Mouse (Mus musculus) natural killer cell, adult 2 months (primary cell): ENCODE results near the gene Sult1c2.
"Not testable (repeated sequence)": the region's sequence is repeated elsewhere in the genome, so short reads cannot be mapped to it uniquely, and the experiment has no call there.

Experiments used
- DNase-seq, 2 experiments: peaks; one replicate each; pipeline ENCODE4 v3.0.0; 2022; ENCODE audit warnings: low spot score in 2 of 2

Sult1c2 gene

DNA sequence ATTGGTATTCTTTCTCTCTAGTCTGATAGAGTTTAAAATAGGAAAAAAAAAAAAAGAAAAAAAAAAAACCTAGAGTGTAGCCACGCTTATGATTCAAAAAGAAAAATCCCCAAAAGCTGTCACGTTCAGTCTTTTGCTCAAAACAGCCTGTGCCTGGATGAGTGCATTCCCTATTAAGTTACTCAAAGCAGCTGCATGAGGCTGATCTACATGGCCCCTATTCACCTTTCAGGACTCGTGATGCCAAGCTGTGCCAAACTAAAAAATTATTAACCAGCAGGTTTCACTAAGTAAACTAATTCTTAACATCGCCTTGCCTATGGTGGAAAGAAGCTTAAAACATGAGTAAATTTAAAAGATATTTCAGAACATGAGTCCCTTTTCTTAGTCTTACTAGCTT is at the start of gene Sult1c2:
TSS of gene Sult1c2 (minus strand) at position 134 of the 400 bp plus-strand sequence.
- DNase-seq: no peak

DNA sequence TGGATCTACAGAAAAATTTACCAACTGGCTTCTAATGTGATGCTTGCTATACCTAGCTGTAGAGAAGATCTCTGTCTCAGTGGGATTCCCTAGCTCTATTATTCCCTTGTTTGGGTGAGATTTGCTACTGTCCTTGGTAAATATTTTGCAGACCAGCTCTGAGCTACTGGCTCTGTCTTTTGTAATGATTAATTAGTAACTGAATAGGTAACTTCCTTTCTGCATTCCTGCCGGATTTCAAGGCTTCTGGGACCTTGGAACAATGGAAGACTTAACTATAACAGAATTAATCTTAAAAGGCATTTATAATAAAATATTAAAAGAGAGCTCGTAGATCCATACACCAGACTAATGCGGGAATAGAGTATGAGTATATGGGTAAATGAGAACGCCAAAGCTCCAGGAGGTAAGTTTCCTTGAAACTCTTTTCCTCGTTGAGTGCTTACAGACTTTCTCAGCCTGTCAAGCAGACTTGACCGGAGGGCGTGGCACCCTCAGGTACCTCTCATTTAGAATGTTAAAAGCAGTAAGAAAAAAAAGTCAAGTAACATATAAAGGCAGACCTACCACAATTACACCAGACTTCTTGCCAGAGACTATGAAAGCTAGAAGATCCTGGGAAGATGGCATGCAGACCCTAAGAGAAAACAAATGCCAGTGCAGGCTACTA is 33.0 kb upstream of the Sult1c2 start:
- not testable (repeated sequence) for DNase-seq

DNA sequence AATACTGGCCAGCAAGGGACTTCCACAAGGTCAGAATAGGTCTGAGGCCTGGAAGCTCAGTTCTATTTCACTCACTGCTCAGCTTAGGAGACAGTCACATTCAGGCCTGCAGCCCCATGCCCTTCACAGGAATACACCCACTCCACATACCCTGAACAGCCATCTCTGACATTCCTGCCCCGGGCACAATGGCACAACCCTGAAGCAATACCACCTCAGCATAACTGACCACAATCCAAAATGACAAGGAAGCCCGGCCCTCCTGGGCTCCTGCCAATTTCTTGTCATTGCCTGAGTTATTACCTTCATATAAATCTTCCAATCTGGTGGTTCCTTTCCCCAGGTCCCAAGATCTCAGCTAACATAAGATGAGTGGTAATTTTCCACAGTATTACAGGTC is 28.3 kb upstream of the Sult1c2 start:
- DNase-seq: no peak

DNA sequence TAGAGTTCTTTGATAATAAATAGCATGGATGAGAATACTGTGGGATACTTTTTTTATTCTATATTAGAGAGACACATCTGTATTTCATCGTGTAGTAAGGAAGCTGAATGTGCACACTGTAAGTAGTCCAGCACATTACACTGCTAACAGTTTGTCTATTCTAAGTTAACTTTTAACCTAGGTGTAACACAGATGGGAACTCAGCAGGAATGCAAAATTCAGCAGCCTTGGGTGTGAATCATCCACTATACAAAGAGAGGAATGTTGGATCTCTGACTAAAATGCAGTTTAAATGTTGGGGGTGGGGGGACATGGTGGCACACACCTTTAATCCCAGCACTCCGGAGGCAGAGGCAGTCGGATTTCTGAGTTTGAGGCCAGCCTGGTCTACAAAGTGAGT is 26.1 kb upstream of the Sult1c2 start:
- no peak for DNase-seq

DNA sequence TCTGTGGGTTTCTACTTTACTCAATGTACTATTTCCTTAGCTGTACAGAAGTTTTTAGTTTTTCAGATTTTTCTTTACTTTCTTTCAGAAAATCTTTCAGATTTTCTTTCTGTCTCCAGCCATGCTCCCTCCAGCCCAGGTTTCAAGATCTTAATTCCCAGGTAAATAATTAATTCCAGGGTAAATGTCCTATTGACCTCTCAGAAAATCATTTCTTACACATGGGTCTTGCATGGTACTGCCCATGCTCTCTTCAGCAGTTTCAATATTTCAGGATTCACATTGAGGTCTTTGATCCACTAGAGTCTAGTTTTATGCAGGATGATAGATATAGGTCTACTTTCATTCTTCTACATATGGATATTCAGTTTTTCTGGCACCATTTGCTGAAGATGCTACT is 23.8 kb upstream of the Sult1c2 start:
- DNase-seq: no peak

DNA sequence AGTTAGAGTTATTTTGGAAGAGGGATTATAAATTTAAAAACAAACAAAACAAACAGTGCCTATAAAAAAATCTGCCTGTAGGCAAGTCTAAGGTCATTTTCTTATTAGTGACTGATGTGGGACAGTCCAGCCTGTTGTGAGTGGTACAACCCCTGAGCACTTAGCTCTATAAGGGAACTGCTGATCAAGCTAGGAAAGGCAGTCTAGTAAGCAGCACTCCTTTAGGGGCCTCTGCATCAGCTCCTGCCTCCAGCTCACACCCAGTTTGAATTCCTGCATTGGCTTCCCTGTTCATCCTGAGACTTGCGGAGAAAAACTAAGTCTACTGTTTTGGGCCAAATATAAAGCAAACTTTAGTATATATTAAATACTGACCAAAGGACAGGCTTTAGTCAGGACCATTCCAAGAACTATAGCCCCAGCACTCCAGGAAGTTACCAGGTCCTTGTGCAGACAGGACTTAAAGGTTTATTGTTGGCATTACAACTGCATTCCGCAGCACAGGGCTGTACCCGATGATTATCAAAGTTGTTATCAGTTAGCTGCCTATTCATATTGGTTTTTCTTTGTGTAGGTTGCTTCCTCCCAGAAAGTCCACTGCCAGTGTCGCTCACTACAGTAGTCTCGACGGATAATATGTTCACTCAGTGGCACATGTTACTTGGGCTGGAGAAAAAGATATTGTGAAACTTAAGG is 19.3 kb upstream of the Sult1c2 start:
- DNase-seq: no peak

DNA sequence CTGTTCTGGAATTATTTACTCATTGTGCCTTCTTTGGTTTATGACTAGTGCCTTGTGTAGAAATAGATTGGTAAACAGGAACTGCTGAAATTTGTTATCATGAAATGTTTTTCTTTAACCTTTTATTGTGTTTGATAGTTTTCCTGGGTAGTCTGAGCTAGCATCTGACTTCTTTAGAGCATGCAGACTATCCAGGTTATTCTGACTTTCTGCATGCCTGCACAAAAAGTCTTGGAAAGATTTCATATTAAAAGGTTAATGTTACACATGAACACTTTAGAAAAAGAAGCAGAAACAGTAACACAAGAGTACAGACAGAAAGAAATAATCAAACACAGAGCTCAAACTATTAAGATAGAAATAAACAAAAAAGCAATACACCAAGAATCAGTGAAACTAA is 14.4 kb upstream of the Sult1c2 start:
- DNase-seq: no peak

DNA sequence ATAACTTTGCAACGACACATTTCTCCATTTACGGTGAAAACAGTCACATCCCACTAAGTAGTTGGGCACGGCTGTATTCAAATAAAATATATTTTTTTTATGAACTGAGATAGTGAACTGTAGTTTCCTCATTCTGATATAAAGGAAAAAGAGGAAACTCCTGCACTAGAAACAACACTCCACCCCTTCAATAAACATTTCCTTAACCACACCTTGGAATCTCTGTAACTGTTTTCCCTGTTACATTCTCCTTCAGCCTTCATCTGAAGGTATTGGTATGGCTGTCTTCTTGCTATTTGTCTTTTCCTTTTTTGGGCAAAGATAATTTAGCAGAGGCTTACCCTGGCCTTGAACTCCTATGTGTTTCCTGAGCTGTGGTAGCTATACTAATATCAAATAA is 8.9 kb upstream of the Sult1c2 start:
- DNase-seq: no peak

DNA sequence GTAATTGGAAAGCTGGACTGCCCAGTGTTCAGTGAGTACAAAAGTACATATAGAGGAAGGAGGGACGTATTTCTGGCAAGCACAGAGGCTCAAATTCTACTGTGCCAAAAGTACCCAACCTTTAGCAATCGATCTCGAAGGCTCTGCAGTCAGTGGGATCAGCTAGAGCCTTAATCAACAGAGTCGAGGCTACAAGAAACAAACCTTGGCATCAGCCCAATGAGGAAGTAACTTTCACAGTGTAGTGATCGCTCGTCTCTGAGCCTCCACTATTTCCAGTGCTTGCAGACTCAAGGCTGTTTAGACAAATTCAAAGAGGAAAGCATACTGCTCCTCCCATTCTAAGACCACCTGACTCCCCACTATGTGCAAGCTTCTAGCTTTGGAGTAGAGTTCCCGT is 343 bp downstream of the Sult1c2 start:
- DNase-seq: no peak

DNA sequence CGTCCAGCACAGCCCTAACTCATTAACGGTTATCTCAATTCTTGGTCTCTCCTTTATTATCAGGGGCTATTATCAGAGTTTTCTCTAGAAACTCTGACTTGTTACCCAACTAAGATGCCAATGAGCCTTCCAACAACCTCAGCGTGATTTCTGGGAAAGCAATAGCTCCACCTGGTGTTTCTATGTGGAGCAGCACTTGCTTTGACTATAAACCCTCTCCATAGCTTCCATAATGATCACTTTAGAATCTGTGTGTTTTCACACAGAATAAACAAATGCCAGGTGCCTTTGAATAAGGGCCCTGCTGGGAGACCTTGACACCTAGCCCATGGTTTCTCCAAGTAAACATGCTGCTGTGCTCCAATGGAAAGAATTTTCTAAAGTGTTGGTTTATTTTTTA is 12.8 kb downstream of the Sult1c2 start:
- DNase-seq: no peak

DNA sequence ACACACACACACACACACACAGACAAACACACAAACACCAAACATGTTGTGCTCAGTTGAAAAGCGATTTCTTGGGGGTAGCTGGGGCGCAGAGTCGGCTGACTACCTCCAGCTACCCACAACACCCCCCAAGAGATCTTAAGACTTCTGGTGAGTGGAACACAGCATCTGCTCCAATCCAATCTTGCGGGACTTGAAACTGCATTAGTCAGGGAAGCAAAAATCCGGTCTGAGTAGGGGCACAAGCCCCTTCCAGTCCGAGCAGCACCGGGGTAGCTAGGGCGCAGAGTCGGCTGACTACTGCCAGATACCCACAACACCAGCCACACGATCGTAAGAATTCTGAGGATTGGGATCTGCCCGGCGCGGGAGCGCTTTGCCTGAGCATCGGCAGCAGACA is 42.2 kb downstream of the Sult1c2 start:
- DNase-seq: not testable (repeated sequence)

DNA sequence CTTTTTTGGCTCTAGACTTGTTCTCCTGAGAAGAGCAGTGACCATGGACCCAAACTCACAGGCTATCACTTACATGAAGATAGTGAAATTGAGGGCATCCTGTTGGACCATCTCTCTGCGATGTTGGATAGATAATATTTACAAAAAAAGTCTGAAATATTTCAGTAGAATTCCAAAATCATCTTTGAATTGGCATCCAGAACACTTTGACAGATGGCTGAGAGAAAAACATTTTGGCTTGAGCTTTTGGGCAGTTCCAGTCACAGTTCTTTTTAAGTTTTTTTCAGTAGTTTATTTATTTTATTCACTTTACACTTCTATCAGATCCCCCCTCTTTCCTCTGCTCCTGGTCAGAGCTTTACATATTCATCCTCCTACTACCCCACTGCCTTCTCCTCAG is 62.8 kb downstream of the Sult1c2 start:
- DNase-seq: no peak
